Mouse (Mus musculus): Measurements from ENCODE around the gene 4931440F15Rik. TPM values are rescaled to one million over a fixed set of nuclear protein-coding genes. Genes with fewer than 3 reads are reported as not detected.

4931440F15Rik gene
- 0.18 and 0.35 TPM in 2 replicates for polyA plus RNA-seq (2015; fragmentation: Nextera tagmentation; extraction: Ambion mirVana)

DNA sequence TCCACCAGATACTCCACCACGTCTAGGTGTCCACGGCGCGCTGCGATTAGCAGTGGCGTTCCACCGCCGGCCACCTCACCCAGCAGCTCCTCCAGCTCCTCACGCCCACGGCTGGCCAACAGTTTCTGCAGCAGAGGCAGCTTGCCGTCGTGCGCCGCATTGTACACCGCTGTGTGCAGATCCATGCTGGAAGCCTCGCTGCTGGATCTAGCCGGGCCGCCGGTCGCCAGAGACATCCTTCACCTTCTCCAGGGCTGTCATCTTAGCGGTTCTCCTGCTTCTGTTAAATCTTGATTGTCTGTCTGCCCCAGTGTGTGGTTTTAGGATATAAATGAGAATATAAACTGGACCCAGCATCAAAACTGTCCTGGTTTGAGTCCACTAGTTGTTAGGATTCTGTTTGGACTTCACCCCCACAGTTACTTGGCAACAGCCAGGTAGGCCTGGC is at the start of gene 4931440F15Rik:
Gene 4931440F15Rik (minus strand): TSS at position 398 of the 448 bp plus-strand sequence.

Other genes starting within 250 kb of the 4931440F15Rik start
- 121 and 136 TPM in 2 replicates for gene Rtn4, start 132.7 kb downstream of the 4931440F15Rik start, polyA plus RNA-seq (2015; fragmentation: Nextera tagmentation; extraction: Ambion mirVana)
- 1.3 and 1.5 TPM in 2 replicates for gene Eml6, start 200.4 kb upstream of the 4931440F15Rik start, polyA plus RNA-seq (2015; fragmentation: Nextera tagmentation; extraction: Ambion mirVana)